Mouse (Mus musculus): ENCODE results near the gene Bclaf3. TPM values are rescaled to one million over a fixed set of nuclear protein-coding genes. Genes with fewer than 3 reads are reported as not detected.
A peak's percentile ranks its signal among the peaks of the same experiment; 100 is the strongest.

Bclaf3 gene
- total RNA-seq, 1 experiment from 2014 or later = 11.2 TPM

DNA sequence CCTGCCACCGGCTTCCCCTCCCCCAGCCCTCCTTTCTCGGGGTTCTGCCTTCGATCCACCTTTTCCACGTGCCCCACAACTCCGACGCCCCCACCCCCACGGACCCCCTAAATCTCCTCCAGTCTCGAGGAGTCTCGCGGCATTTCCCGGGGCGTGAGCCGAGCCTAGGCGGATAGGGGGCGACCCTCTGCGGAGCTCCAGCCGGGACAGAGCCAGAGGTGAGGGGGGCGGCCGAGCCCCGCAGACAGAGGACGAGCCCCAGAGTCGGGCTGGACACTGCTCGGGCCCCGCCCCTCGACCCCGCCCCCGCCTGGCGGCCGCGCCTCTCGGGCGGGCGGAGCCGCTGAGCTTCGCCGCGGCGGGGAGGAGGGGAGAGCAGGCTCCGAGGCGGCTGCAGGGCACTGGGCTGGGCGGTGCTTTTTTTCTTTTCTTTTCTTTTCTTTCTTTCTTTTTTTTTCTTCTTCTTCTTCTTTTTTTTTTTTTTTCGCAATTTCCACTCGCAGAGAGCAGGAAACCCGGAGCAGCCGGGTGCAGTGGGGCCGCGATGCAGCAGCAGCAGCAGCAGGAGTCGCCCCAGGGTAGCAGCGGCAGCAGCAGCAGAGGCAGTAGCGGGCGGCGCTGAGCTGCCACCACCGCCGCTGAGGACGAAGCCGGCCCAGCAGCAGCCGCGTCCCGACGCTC lies 100.6 kb downstream of the Bclaf3 start, which contains the start of gene Sh3kbp1:
Gene Sh3kbp1 (plus strand): TSS at position 366 of the 681 bp plus-strand sequence.
- peak; percentile 79 for DNase-seq

DNA sequence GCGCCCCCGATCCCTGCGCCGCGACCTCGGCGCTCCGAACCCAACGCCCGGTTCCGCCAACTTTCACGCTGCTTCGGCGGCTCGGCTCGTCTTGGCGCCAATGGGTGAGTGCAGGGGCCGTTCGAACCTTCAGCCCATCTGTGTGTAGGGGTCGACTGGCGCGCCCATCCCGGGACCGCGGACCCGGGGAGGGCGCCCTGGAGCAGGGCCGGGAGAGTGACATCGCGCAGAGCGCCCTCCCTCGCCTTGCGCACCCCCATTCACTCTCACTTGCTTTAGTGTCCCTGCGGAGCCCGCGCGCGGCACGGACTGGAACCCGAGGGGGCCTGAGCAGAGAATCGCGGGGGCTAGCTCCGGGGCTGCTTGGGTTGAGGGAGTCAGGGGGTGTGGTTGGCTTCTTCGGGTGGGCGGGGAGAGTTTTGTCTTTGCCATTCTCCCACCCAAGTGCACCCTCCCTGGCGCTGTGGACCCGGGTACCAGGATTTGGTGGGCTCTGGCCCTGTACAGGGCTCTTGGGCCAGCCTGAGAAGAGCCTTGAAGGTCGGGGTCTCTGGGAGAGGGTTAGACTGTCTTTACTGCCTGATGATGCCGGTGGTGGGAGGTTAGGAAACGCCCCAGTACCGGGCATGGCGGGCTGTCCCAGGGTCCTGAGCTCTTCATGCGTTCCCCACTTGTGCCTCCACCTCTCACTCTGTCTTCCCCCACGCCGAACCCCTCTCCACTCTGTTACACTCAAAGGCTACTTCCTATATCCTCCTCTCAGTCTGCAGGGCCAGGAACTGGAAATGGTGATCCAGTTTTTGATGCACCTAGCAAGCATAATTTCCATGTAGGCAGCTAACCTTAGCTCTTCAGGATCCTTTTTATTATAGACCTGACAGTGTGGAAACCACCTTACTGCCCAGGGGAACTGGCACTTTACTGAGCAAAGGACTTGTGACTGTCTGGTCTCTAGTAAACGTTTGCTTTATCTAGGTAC lies 101.4 kb downstream of the Bclaf3 start:
- DNase-seq = peak; percentile 12

DNA sequence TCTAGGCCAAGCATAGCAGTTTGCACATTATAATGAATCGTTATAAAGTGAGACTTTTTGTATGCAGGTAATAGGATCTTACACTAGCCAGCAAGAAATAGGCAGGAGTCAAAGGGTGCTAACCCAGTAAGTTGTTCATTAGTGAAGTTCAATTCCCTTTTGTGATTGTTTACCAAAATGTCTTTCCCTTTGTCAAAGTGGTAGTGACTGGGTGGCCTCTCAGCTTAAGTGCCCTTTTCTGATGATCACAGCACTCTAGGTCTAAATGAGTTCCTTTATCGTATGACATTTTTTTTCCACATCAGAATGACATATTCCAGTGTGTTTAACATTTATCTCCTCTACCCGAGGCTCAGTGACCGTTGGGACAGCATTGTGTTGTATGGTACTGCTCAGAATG lies 102.1 kb downstream of the Bclaf3 start:
- DNase-seq = no peak

DNA sequence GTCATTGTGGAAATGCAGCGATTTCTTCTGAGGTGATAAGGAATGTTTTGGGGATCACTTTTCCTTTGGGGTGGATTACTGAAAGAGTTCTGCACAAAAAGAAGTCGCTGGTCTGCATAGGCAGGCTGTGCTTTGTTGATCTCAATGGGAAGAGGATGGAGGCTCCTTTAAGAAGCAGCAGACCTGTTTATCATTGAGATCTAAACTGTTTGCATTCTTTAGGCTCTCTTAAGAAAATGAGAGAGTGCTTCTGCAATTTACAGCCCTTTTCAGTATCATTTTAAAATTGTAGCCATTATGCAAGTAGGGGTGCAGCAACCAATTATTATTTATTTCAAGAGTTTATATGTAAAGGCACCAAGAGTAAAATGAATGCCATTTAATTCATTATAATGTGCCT lies 102.7 kb downstream of the Bclaf3 start:
- no peak for DNase-seq

DNA sequence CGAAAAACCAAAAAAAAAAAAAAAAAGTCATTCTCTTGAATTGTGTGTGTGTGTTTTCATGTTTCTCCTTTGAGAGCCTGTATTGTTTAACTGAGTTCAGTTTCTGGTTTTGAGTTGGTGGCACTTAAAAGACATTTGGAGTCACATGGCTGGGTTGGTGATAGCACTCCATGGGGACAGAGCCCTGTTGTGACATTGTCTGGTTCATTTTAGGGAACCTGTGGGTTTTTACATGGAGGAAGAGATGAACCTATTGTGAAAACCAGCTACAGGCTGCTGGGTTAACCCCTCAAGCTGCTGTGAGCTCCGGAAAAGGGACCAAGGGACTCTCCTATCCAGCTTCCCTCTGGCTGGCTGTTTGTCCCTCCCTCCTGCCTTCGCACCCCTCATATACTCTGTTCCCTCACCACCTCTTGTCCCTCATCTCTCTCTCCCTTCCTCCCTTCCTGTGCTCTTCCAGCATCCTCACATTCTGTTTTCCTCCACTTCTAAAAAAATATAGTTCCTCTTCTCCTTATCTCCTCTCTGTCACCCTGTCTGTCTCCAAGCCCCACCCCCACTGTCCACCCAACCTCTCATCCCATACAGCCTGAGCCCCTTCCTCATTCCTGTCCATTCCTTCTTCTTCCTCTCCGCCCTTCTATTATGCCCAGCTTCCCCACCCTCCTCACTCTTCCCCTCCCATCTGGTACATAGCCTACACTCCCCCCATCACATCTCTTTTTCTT lies 112.2 kb downstream of the Bclaf3 start:
- DNase-seq = no peak

DNA sequence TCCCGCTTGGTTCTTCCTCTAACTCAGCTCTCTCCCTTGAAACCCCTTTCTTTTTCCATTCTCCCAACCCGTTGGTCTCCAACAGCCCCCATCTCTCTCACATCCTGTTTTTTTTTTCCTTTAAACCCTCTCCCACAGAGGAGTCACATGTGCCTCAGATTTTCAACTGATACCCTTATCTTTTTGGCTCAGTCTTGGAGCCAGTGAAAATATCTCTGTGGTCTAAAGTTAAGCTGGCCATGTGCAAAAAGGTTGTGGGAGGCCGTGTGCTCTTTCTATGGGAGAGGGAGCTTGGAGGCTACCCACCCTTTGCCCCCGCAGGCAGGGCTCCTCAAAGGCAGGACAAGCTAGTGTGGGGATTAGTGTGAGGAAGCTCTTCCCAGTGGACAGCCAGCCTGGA lies 113.5 kb downstream of the Bclaf3 start:
- DNase-seq = no peak

Other genes with a start within 250 kb of the Bclaf3 start
- 87.1 and 112 TPM in 2 replicates for gene Eif1ax, start 154.5 kb upstream of the Bclaf3 start, total RNA-seq (2021)
- gene Map7d2, start 112.1 kb upstream of the Bclaf3 start, total RNA-seq (2021) = 1.5 and 2.5 TPM in 2 replicates
- 20.9 and 28.5 TPM in 2 replicates for gene Sh3kbp1, start 100.6 kb downstream of the Bclaf3 start, total RNA-seq (2021)

Measured in adrenal gland, postnatal 25 days (tissue).